ENCODE assay signal across 21 mouse cellular contexts in the genomic region with DNA sequence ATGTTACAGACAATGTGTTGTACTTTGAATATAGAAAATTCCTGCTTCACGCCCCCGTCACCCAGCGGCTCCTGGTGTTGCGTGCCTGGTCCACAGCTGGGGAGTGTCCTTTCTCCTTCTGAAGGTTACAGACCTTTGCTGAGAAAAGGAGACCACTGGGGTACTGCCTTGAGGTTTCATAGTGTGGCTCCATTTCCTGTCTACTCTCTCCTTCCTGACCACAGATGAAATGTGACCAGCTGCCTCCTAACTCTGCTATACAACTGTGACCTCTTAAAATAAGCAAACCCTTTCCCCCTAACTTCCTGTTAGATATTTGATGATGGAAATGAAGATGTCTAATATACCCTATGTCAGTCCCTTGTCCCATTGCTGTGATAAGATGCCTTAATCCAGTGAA.
A peak's percentile ranks its signal among the peaks of the same experiment; 100 is the strongest.
DNase-seq lines count a peak whose midpoint lies in the region; ATAC-seq lines count a peak whose summit lies in the region.
"Had no signal": no experiment of that assay in that cellular context is flagged by ENCODE, and none has a peak within 500 bp of the region (broad histone marks: within the 10 kb centered on the region; RNA-seq: fewer than 3 reads in every experiment).

No protein-coding gene starts in this region.

- H3K36me3 ChIP-seq in hindbrain, embryonic 12.5 days, result no peaks in the 10 kb centered on the region
- H3K36me3 ChIP-seq in limb, embryonic 10.5 days, result no peaks in the 10 kb centered on the region
- H3K36me3 ChIP-seq: embryonic facial prominence, embryonic 10.5 days; embryonic facial prominence, embryonic 12.5 days; forebrain, embryonic 15.5 days had no signal

- no peak overlapping the region for H3K4me2 ChIP-seq in hindbrain, embryonic 12.5 days (replicated peaks)
- H3K4me2 ChIP-seq: embryonic facial prominence, embryonic 12.5 days; forebrain, embryonic 13.5 days; forebrain, embryonic 15.5 days had no signal

- H3K4me3 ChIP-seq in hindbrain, embryonic 12.5 days, result no peak overlapping the region
- no peak overlapping the region for H3K4me3 ChIP-seq in limb, embryonic 10.5 days
- H3K4me3 ChIP-seq: embryonic facial prominence, embryonic 10.5 days; embryonic facial prominence, embryonic 12.5 days; forebrain, embryonic 13.5 days; forebrain, embryonic 15.5 days had no signal

- ATAC-seq in granulocyte monocyte progenitor cell, adult 5-6 weeks (replicated peaks; ENCODE audit: poor library complexity, severe bottlenecking), result peak; percentile 61
- ATAC-seq in megakaryocyte, adult 5-6 weeks (ENCODE audit: poor library complexity, severe bottlenecking), result peak; percentile 52
- no peak for ATAC-seq in hindbrain, embryonic 12.5 days (ENCODE audit: low FRiP score)
- ATAC-seq: forebrain, embryonic 13.5 days; forebrain, embryonic 15.5 days had no signal

- H3K27me3 ChIP-seq in hindbrain, embryonic 12.5 days, result no peaks in the 10 kb centered on the region
- H3K27me3 ChIP-seq in limb, embryonic 10.5 days (ENCODE audit: low read depth, poor library complexity, severe bottlenecking), result no peaks in the 10 kb centered on the region
- H3K27me3 ChIP-seq: embryonic facial prominence, embryonic 12.5 days; forebrain, embryonic 13.5 days; forebrain, embryonic 15.5 days had no signal

- no peaks in the 10 kb centered on the region for H3K4me1 ChIP-seq in hindbrain, embryonic 12.5 days
- H3K4me1 ChIP-seq in limb, embryonic 10.5 days, result no peaks in the 10 kb centered on the region
- H3K4me1 ChIP-seq: embryonic facial prominence, embryonic 10.5 days; embryonic facial prominence, embryonic 12.5 days; forebrain, embryonic 13.5 days; forebrain, embryonic 15.5 days had no signal

- no peak overlapping the region for H3K9ac ChIP-seq in hindbrain, embryonic 12.5 days
- H3K9ac ChIP-seq: embryonic facial prominence, embryonic 12.5 days; forebrain, embryonic 13.5 days; forebrain, embryonic 15.5 days had no signal

- no peak overlapping the region for H3K27ac ChIP-seq in hindbrain, embryonic 12.5 days
- no peak overlapping the region for H3K27ac ChIP-seq in limb, embryonic 10.5 days
- H3K27ac ChIP-seq: embryonic facial prominence, embryonic 10.5 days; embryonic facial prominence, embryonic 12.5 days; forebrain, embryonic 13.5 days; forebrain, embryonic 15.5 days had no signal

- 92% methylated on average over 4 of the region's 4 CpGs for WGBS in hindbrain, embryonic 12.5 days
- 91% methylated on average over 4 of the region's 4 CpGs for WGBS in limb, embryonic 10.5 days

- intact Hi-C loops in heart, postnatal 14 days (cut with DNase I), result no loop called here

- peak; percentile 57 for DNase-seq in heart, adult 11 months
- DNase-seq in heart, postnatal 14 days, result no peak
- DNase-seq in natural killer cell, adult 2 months (ENCODE audit: low spot score in 2 of 2), result peak; percentile 7 to 45
- no peak for DNase-seq in limb, embryonic 10.5 days (ENCODE audit: low spot score)
- no peak for DNase-seq in lung, postnatal 25 days (ENCODE audit: low spot score)
- DNase-seq: adrenal gland, adult 2 months; adrenal gland, postnatal 10 days; adrenal gland, postnatal 25 days; cerebellum, adult 11 months; cerebellum, adult 18-20 months; cerebellum, adult 8-10 months; cerebellum, adult 9-11 months; cerebellum, postnatal 14 days; cerebellum, postnatal 36 days had no signal

- no peaks in the 10 kb centered on the region for H3K9me3 ChIP-seq in hindbrain, embryonic 12.5 days (replicated peaks)
- no peaks in the 10 kb centered on the region for H3K9me3 ChIP-seq in limb, embryonic 10.5 days (replicated peaks)
- H3K9me3 ChIP-seq: embryonic facial prominence, embryonic 10.5 days; embryonic facial prominence, embryonic 12.5 days; forebrain, embryonic 15.5 days had no signal

Comparison
In these comparisons a context has a peak if more than half of its experiments do, and no peak if none do; other contexts are left out.
1. DNase-seq: peak in heart, adult 11 months (single experiment) and natural killer cell, adult 2 months (2 of 2); none in heart, postnatal 14 days (0 of 2), limb, embryonic 10.5 days (single experiment) and lung, postnatal 25 days (single experiment).